Mouse (Mus musculus) c-Kit-positive CD71-positive TER-119-negative erythroid progenitor cells, embryonic 14.5 days (primary cell): ENCODE results near the gene Zfp213.
A peak's percentile ranks its signal among the peaks of the same experiment; 100 is the strongest.
"Not testable (repeated sequence)": the region's sequence is repeated elsewhere in the genome, so short reads cannot be mapped to it uniquely, and the experiment has no call there.

Experiments used
- DNase-seq: peaks from one replicate; pipeline ENCODE4 v3.0.0-alpha.2; 2013; ENCODE audit warnings: low read depth

The Zfp213 gene

DNA sequence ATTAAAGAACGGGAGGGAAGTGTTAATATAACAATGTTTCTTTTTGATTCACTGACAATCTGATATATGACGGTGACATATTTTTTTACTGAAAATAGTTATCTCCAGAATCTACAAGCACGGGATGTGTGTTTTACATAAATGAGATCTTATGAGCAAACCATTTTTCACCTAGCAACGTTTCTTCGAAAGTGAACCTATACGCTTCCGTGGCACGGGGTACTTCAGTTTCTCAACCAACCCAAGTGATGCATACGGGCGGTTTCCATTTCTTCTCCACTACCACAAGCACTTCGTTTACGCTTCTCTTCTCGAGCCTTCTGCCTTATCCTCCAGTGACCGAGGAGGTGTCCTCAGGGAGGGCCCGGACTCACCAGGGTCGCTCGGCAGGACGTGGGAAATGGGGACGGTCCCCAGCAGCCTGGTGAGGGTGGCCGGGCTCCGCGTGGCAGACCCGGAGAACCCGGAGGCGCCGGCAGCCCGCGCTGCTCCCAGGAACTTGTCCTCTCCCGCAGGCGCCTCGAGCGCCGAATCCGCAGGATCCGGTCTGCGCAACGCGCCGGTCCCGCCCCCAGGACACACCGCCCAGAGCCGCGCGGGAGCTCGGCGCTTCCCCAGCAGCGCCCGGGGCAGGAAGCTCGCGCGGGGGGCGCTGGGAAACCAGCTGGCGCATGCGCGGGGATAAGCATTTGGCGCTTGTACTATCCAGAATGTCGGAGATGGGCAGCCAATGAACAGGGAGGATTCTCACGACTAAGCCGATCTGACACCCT lies at the start of gene Zfp213:
Zfp213 (minus strand) TSS at position 644 of the 773 bp plus-strand sequence.
- peak; percentile 93 for DNase-seq

DNA sequence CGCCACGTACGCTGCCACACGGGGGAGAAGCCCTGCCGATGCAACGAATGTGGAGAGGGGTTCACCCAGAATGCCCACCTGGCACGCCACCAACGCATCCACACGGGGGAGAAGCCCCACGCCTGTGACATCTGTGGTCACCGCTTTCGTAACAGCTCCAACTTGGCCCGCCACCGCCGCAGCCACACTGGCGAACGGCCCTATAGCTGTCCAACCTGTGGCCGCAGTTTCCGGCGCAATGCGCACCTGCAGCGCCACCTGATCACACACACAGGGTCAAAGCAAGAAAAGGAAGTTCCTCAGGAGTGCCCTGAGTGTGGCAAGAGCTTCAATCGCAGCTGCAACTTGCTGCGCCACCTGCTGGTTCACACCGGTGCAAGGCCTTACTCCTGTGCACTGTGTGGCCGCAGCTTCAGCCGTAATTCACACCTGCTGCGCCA lies 46.3 kb upstream of the Zfp213 start:
- DNase-seq: no peak

GRCm38 (mm10) chr17:23609612-23610011 lies 45.6 kb upstream of the Zfp213 start:
- DNase-seq: no peak

DNA sequence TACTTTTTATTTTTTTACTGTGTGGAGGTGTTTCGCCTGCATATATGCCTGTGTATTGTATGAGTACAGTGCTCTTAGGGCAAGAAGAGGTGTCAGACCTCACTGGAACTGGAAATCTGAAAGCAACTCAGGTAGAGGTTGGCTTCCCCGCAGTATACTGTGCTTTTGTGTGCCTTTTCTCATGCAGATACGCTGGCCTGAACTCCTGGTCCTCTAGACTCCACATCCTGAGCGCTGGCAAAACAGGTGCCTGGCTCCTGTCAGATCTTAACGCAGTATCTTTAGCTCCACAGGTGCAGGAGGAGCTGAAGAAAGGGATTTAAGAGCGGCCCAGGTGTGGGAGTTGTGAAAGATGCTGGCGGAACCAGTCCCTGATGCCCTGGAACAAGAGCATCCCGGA lies 41.2 kb upstream of the Zfp213 start:
- no peak for DNase-seq

GRCm38 (mm10) chr17:23604394-23604793 lies 40.4 kb upstream of the Zfp213 start:
- no peak for DNase-seq

DNA sequence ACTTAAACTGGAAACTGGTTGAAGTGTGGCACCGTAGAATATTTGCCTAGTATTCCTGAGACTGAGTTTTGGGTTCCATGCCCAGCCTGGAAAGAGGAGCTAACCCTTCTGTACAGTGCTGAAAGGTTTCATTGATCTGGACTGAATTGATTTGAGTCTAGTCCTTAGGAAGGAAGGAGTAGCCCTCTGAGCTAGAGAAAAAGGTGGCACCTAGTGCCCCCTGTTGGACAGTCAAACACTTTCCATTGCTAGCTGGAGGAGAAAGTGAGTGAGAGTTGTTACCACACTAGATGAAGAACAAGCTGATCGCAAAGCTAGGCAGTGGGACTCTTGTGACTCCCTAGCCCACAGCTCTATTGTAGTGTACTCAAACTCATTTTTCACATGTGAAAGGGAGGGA lies 39.5 kb upstream of the Zfp213 start:
- peak; percentile 30 for DNase-seq

- no peak for DNase-seq
These were observed 39.0 kb upstream of the Zfp213 start for GRCm38 (mm10) chr17:23603077-23603476.

- no peak for DNase-seq
These were observed 38.0 kb upstream of the Zfp213 start for GRCm38 (mm10) chr17:23601836-23602585.

GRCm38 (mm10) chr17:23600641-23601622 lies 36.9 kb upstream of the Zfp213 start, which contains the start of gene Zscan10:
Gene Zscan10 (plus strand): TSS chr17:23600856.
- no peak for DNase-seq

DNA sequence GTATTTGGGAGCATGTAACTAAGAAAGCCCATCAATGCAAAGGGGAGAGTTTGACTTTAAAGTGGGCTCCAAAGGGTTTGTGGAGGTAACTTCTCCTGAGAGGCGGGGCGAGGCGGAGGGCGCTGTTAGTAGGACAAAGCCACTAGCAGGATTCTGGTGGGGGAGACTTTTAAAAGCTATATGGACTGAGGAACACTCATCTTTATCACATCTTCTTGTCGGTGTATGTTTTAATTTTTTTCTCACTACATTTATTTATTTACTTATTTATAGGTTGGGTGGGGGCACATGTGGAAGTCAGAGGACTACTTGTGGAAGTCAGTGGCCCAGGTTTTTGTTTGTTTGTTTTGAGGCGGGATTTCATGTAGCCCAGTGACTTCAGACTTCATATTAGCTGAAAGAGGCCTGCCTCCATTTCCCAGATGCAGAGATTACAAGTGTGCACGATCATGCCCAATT lies 35.6 kb upstream of the Zfp213 start:
- DNase-seq: peak; percentile 32

GRCm38 (mm10) chr17:23598582-23599552 lies 34.8 kb upstream of the Zfp213 start, which contains the start of gene Zfp13:
Gene Zfp13 (minus strand): TSS chr17:23599487.
- peak; percentile 73 for DNase-seq

GRCm38 (mm10) chr17:23595139-23595538 lies 31.1 kb upstream of the Zfp213 start:
- DNase-seq: not testable (repeated sequence)

GRCm38 (mm10) chr17:23592926-23593300 lies 28.9 kb upstream of the Zfp213 start:
- no peak for DNase-seq

DNA sequence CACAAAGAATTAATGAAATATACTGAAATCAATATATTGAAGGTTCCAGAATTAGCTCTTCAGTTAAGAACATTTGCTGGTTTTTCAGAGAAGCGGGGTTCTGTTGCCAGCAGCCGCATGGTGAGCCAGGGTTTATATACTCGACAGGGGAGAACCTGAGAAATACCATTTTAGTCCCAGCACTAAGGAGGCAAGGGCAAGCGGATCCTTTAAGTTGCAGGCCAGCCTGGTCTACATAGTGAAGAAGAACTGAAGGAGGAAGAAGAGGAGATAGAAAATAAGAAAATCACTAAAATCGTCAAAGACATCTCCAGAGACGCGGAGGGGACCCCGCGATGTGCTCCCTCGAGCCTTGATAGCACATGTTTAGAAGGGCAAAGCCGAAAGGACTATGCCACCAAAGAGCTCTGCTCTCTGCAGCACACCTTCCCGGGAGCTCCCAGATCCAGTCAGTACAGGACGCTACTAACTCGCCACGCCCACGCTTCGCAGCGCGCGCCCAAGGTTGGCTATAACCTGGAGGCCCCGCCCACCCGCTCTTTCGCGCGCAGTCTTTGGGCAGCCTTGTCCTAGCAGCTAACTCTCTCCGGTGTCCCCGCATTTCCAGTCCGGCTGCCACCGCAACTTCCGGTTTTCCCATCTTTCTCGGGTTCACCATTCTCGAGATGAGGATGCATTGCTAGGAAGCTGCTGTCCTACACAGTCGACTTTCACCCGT lies 28.3 kb upstream of the Zfp213 start:
- DNase-seq: peak; percentile 96

GRCm38 (mm10) chr17:23587253-23587652 lies 23.2 kb upstream of the Zfp213 start:
- DNase-seq: no peak

- no peak for DNase-seq
These were observed 21.9 kb upstream of the Zfp213 start for GRCm38 (mm10) chr17:23585721-23586491.

- DNase-seq: no peak
These were observed 20.7 kb upstream of the Zfp213 start for GRCm38 (mm10) chr17:23584786-23585185.

DNA sequence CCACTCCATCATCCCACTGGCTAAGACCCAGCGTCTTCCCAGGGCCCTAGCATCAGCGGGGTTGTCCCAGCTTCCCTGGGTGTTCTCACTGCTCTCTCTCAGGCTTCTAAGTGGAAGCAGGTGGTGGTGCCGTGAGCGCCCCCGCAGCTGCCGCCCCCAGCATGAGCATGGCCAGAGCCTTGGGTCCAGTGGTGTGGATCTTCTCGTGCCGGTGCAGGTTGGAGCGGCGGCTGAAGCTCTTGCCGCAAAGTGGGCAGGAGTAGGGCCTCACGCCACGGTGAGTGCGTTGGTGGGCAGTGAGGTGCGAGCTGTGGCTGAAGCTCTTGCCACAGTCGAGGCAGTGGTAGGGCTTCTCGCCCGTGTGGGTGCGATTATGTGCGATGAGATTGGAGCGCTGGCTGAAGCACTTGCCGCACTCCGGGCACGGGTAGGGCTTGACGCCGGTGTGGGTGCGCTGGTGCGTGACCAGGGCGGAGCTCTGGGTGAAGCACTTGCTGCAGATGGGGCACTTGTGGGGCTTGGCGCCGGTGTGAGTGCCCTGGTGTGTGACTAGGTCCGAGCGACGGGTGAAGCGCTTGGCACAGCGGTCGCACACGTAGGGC lies 12.0 kb upstream of the Zfp213 start:
- DNase-seq: no peak

DNA sequence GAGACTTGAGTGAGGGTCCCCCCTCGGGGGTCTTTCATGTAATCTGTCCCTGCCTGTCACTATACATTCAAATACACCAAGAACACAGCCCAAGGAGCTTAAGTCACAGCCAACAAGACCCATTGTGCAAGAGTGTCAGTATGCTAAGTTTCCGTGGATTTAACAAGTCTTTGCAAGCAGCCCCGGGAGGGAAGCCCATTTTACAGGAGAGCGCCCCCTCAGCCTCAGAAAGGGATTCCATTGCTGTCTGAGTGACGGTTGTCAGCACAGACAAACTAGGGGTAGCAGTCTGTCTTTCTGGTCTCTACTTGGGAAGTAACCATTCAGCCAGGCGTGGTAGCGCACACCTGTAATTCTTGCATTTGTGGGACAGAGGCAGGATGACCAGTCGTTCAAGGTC lies 10.1 kb upstream of the Zfp213 start:
- DNase-seq: no peak
